9 mouse cellular contexts compared by ENCODE assay signal in the genomic region with DNA sequence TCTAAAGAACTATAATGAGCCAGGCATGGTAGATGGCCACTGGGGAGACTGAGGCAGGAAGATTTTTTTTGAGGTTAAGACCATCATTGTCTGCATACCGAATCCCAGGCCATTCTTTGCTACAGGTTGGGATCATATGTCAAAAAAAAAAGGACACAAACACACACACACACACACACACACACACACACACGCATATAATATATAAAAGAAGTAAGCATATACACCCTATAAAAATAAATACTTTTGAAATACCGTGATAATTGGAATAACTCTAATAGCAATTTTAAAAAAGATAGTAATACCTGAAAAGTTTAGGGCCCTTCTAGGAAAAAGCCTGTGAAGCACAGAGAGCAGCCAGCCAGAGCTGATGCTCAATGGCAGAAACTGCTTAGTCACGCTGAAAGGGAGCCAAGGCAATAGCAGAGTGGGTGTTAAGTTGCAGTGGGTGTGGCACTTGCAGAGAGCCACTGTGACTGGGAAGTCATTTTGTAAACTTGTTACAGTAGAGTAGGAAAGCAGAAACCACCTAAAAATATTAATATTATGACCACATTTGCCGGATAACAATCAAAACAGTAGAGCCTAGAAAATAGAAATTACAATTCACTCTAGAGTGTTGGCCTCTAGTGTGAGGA.
A peak's percentile ranks its signal among the peaks of the same experiment; 100 is the strongest.
DNase-seq lines count a peak whose midpoint lies in the region; ATAC-seq and TF ChIP-seq lines count a peak whose summit lies in the region.
"Had no signal": no experiment of that assay in that cellular context is flagged by ENCODE, and none has a peak within 500 bp of the region (broad histone marks: within the 10 kb centered on the region; RNA-seq: fewer than 3 reads in every experiment).

No protein-coding gene starts in this region.

- intact Hi-C loops in gastrocnemius, postnatal 14 days (cut with DNase I; ENCODE audit: low total_unique reads) = no loop called here

- no peak overlapping the region for H3K27ac ChIP-seq in midbrain, embryonic 11.5 days (ENCODE audit: low read depth, low read length)
- H3K27ac ChIP-seq in midbrain, embryonic 13.5 days = no peak overlapping the region
- H3K27ac ChIP-seq in kidney, postnatal 0 days = no peak overlapping the region
- H3K27ac ChIP-seq in forebrain, embryonic 16.5 days (ENCODE audit: low read length) = no peak overlapping the region
- H3K27ac ChIP-seq: embryonic facial prominence, embryonic 13.5 days had no signal

- H3K9ac ChIP-seq in midbrain, embryonic 11.5 days (ENCODE audit: low read length) = no peak overlapping the region
- H3K9ac ChIP-seq in midbrain, embryonic 13.5 days (replicated peaks) = no peak overlapping the region
- H3K9ac ChIP-seq in kidney, postnatal 0 days (ENCODE audit: low read depth, low read length) = no peak overlapping the region
- H3K9ac ChIP-seq in forebrain, embryonic 16.5 days (replicated peaks; ENCODE audit: low read depth, low read length) = no peak overlapping the region
- H3K9ac ChIP-seq: embryonic facial prominence, embryonic 13.5 days had no signal

- no peaks in the 10 kb centered on the region for H3K36me3 ChIP-seq in midbrain, embryonic 11.5 days (ENCODE audit: control insufficient read depth, insufficient read depth, low read length)
- no peaks in the 10 kb centered on the region for H3K36me3 ChIP-seq in midbrain, embryonic 13.5 days
- H3K36me3 ChIP-seq in kidney, postnatal 0 days (ENCODE audit: insufficient read depth, low read length) = no peaks in the 10 kb centered on the region
- no peaks in the 10 kb centered on the region for H3K36me3 ChIP-seq in forebrain, embryonic 16.5 days (ENCODE audit: control insufficient read depth, insufficient read depth)
- H3K36me3 ChIP-seq: embryonic facial prominence, embryonic 13.5 days had no signal

- no peaks in the 10 kb centered on the region for H3K4me1 ChIP-seq in midbrain, embryonic 11.5 days (ENCODE audit: control insufficient read depth, insufficient read depth, low read length)
- no peaks in the 10 kb centered on the region for H3K4me1 ChIP-seq in midbrain, embryonic 13.5 days (replicated peaks)
- H3K4me1 ChIP-seq in kidney, postnatal 0 days (replicated peaks; ENCODE audit: insufficient read depth, low read length) = no peaks in the 10 kb centered on the region
- H3K4me1 ChIP-seq in forebrain, embryonic 16.5 days (replicated peaks; ENCODE audit: control insufficient read depth, insufficient read depth, low read length) = no peaks in the 10 kb centered on the region

- 71% methylated on average over 5 of the region's 5 CpGs for WGBS in midbrain, embryonic 11.5 days
- WGBS in midbrain, embryonic 13.5 days = 79% methylated on average over 5 of the region's 5 CpGs
- 70% methylated on average over 5 of the region's 5 CpGs for WGBS in kidney, postnatal 0 days
- WGBS in forebrain, embryonic 16.5 days = 77% methylated on average over 5 of the region's 5 CpGs

- DNase-seq in midbrain, embryonic 11.5 days (ENCODE audit: low spot score, missing footprints) = peak; percentile 79
- DNase-seq in R1 (ENCODE audit: low read depth, low spot score) = peak; percentile 81
- peak; percentile 73 for DNase-seq in gastrocnemius, postnatal 14 days
- peak; percentile 56 for DNase-seq in kidney, postnatal 0 days (ENCODE audit: low spot score)
- DNase-seq in lung, postnatal 10 days = peak; percentile 85

- no peak overlapping the region for H3K4me3 ChIP-seq in midbrain, embryonic 11.5 days (ENCODE audit: low read depth, low read length)
- no peak overlapping the region for H3K4me3 ChIP-seq in midbrain, embryonic 13.5 days (replicated peaks)
- no peak overlapping the region for H3K4me3 ChIP-seq in kidney, postnatal 0 days (replicated peaks; ENCODE audit: low read depth, low read length)
- H3K4me3 ChIP-seq in forebrain, embryonic 16.5 days (replicated peaks; ENCODE audit: low read length) = no peak overlapping the region
- H3K4me3 ChIP-seq: embryonic facial prominence, embryonic 13.5 days had no signal

- H3K4me2 ChIP-seq in midbrain, embryonic 11.5 days = no peak overlapping the region
- no peak overlapping the region for H3K4me2 ChIP-seq in midbrain, embryonic 13.5 days (replicated peaks)
- H3K4me2 ChIP-seq in kidney, postnatal 0 days (ENCODE audit: low read length) = no peak overlapping the region
- H3K4me2 ChIP-seq in forebrain, embryonic 16.5 days (ENCODE audit: low read length) = no peak overlapping the region
- H3K4me2 ChIP-seq: embryonic facial prominence, embryonic 13.5 days had no signal

- no peaks in the 10 kb centered on the region for H3K9me3 ChIP-seq in midbrain, embryonic 11.5 days (ENCODE audit: control insufficient read depth, low read length)
- H3K9me3 ChIP-seq in midbrain, embryonic 13.5 days = no peaks in the 10 kb centered on the region
- H3K9me3 ChIP-seq in kidney, postnatal 0 days (replicated peaks; ENCODE audit: low read length) = no peaks in the 10 kb centered on the region
- H3K9me3 ChIP-seq in forebrain, embryonic 16.5 days (ENCODE audit: control insufficient read depth, low read length) = no peaks in the 10 kb centered on the region
- H3K9me3 ChIP-seq: embryonic facial prominence, embryonic 13.5 days had no signal

- TF ChIP-seq CTCF in kidney, postnatal 0 days (IDR thresholded peaks at IDR 0.05; ENCODE audit: low read depth) = no peak

- ATAC-seq in midbrain, embryonic 11.5 days (ENCODE audit: low FRiP score) = no peak
- ATAC-seq in midbrain, embryonic 13.5 days = no peak
- no peak for ATAC-seq in kidney, postnatal 0 days (replicated peaks; ENCODE audit: low FRiP score, low read depth)
- no peak for ATAC-seq in cerebellum, adult (ENCODE audit: insufficient number of reproducible peaks, low FRiP score, low TSS enrichment)
- ATAC-seq in forebrain, embryonic 16.5 days = no peak

- H3K27me3 ChIP-seq in midbrain, embryonic 11.5 days (ENCODE audit: control insufficient read depth, insufficient read depth, low read length) = no peaks in the 10 kb centered on the region
- H3K27me3 ChIP-seq in midbrain, embryonic 13.5 days = no peaks in the 10 kb centered on the region
- no peaks in the 10 kb centered on the region for H3K27me3 ChIP-seq in kidney, postnatal 0 days (ENCODE audit: insufficient read depth, low read length)
- H3K27me3 ChIP-seq in forebrain, embryonic 16.5 days (replicated peaks; ENCODE audit: control insufficient read depth, insufficient read depth, low read length) = no peaks in the 10 kb centered on the region
- H3K27me3 ChIP-seq: embryonic facial prominence, embryonic 13.5 days had no signal
